Mouse (Mus musculus): ENCODE results near the gene Ccng2.

Ccng2 gene

GRCm38 (mm10) chr5:93263396-93264075 lies 3.5 kb upstream of the Ccng2 start:
- no peak for DNase-seq

GRCm38 (mm10) chr5:93264136-93264700 lies 2.8 kb upstream of the Ccng2 start:
- DNase-seq = no peak

- DNase-seq = no peak
These were observed 1.8 kb upstream of the Ccng2 start for GRCm38 (mm10) chr5:93265164-93265800.

- DNase-seq = no peak
These were observed 1.1 kb upstream of the Ccng2 start for GRCm38 (mm10) chr5:93265801-93266580.

GRCm38 (mm10) chr5:93267851-93268606 lies 972 bp downstream of the Ccng2 start:
- peak; percentile 84 for DNase-seq

- no peak for DNase-seq
These were observed 3.0 kb downstream of the Ccng2 start for GRCm38 (mm10) chr5:93270095-93270494.

- DNase-seq = no peak
These were observed 3.7 kb downstream of the Ccng2 start for GRCm38 (mm10) chr5:93270721-93271120.

GRCm38 (mm10) chr5:93282446-93283107 lies 15.5 kb downstream of the Ccng2 start:
- no peak for DNase-seq

GRCm38 (mm10) chr5:93283109-93283508 lies 16.1 kb downstream of the Ccng2 start:
- no peak for DNase-seq

GRCm38 (mm10) chr5:93288553-93288952 lies 21.5 kb downstream of the Ccng2 start:
- DNase-seq = no peak

GRCm38 (mm10) chr5:93290282-93290681 lies 23.2 kb downstream of the Ccng2 start:
- no peak for DNase-seq

GRCm38 (mm10) chr5:93296341-93296746 lies 29.3 kb downstream of the Ccng2 start:
- no peak for DNase-seq

- DNase-seq = no peak
These were observed 29.7 kb downstream of the Ccng2 start for GRCm38 (mm10) chr5:93296754-93297153.

- DNase-seq = no peak
These were observed 30.3 kb downstream of the Ccng2 start for GRCm38 (mm10) chr5:93297311-93297710.

- DNase-seq = no peak
These were observed 38.2 kb downstream of the Ccng2 start for GRCm38 (mm10) chr5:93305126-93305830.

- DNase-seq = no peak
These were observed 41.9 kb downstream of the Ccng2 start for GRCm38 (mm10) chr5:93308909-93309308.

GRCm38 (mm10) chr5:93323320-93324001 lies 56.4 kb downstream of the Ccng2 start:
- no peak for DNase-seq
